Mouse (Mus musculus) induced T-regulatory cell, adult 2 months (primary cell): Measurements from ENCODE around the gene Aqp1.

Experiments used
- DNase-seq: peaks from one replicate; pipeline ENCODE4 v3.0.0-alpha.2; 2012; ENCODE audit warnings: low read depth

Gene Aqp1

GRCm38 (mm10) chr6:55332100-55332772 is 4.0 kb upstream of the Aqp1 start:
- no peak for DNase-seq

- DNase-seq, result no peak
These were observed 3.5 kb upstream of the Aqp1 start for GRCm38 (mm10) chr6:55332773-55333109.

GRCm38 (mm10) chr6:55337242-55337641 is 1.0 kb downstream of the Aqp1 start:
- DNase-seq, result no peak

GRCm38 (mm10) chr6:55338077-55338476 is 1.8 kb downstream of the Aqp1 start:
- DNase-seq, result no peak

GRCm38 (mm10) chr6:55338934-55339825 is 2.9 kb downstream of the Aqp1 start:
- no peak for DNase-seq

- DNase-seq, result no peak
These were observed 5.5 kb downstream of the Aqp1 start for GRCm38 (mm10) chr6:55341688-55342087.

- no peak for DNase-seq
These were observed 6.1 kb downstream of the Aqp1 start for GRCm38 (mm10) chr6:55342328-55342727.

- no peak for DNase-seq
These were observed 7.2 kb downstream of the Aqp1 start for GRCm38 (mm10) chr6:55343446-55343845.

- DNase-seq, result no peak
These were observed 8.2 kb downstream of the Aqp1 start for GRCm38 (mm10) chr6:55344291-55345016.

- no peak for DNase-seq
These were observed 9.0 kb downstream of the Aqp1 start for GRCm38 (mm10) chr6:55345264-55345663.

- no peak for DNase-seq
These were observed 10.3 kb downstream of the Aqp1 start for GRCm38 (mm10) chr6:55346491-55346890.

- no peak for DNase-seq
These were observed 11.7 kb downstream of the Aqp1 start for GRCm38 (mm10) chr6:55347711-55348571.

- no peak for DNase-seq
These were observed 13.0 kb downstream of the Aqp1 start for GRCm38 (mm10) chr6:55349231-55349630.

- DNase-seq, result no peak
These were observed 14.2 kb downstream of the Aqp1 start for GRCm38 (mm10) chr6:55350383-55350952.

- no peak for DNase-seq
These were observed 15.5 kb downstream of the Aqp1 start for GRCm38 (mm10) chr6:55351712-55352111.

- no peak for DNase-seq
These were observed 17.6 kb downstream of the Aqp1 start for GRCm38 (mm10) chr6:55353711-55354445.

GRCm38 (mm10) chr6:55354456-55355117 is 18.4 kb downstream of the Aqp1 start:
- DNase-seq, result no peak

- DNase-seq, result no peak
These were observed 19.3 kb downstream of the Aqp1 start for GRCm38 (mm10) chr6:55355575-55355974.

GRCm38 (mm10) chr6:55356017-55356703 is 19.9 kb downstream of the Aqp1 start:
- DNase-seq, result no peak
